Mouse (Mus musculus) T-helper 17 cell (primary cell): ENCODE measurements at regions not wholly inside any gene's neighbourhood (a gene's known extent, or its start where the extent isn't known, plus 50 kb on each side); places are given as distances from the start of the nearest gene placed in this dataset.
"Not testable (repeated sequence)": the region's sequence is repeated elsewhere in the genome, so short reads cannot be mapped to it uniquely, and the experiment has no call there.

Source experiments
- in situ Hi-C, 2 experiments: fragments of 300-600 bp; cut with MboI, MseI; formaldehyde crosslinking; loops; 1 replicate in 1 of 2; 2 replicates in 1 of 2; pipeline ENCODE4 v1.15.1; 2025; ENCODE audit warnings: high pct_unique_total_duplicates in 2 of 2

GRCm38 (mm10) chr4:4335216-4335615 lies 257.9 kb upstream of the Sdr16c6 start:
- in situ Hi-C loops: no loop called here

- in situ Hi-C loops: no loop called here
Observed at GRCm38 (mm10) chr4:4333472-4334123, 256.3 kb upstream of the Sdr16c6 start.

- in situ Hi-C loops: no loop called here
Observed at GRCm38 (mm10) chr4:4331105-4331504, 253.8 kb upstream of the Sdr16c6 start.

- in situ Hi-C loops: no loop called here
Observed at GRCm38 (mm10) chr4:4315651-4316411, 238.5 kb upstream of the Sdr16c6 start.

- in situ Hi-C loops: no loop called here
Observed at GRCm38 (mm10) chr4:4311496-4311895, 234.2 kb upstream of the Sdr16c6 start.

GRCm38 (mm10) chr4:4306922-4307321 lies 229.6 kb upstream of the Sdr16c6 start:
- in situ Hi-C loops: no loop called here

GRCm38 (mm10) chr4:4305740-4306249 lies 228.5 kb upstream of the Sdr16c6 start:
- in situ Hi-C loops: no loop called here

- in situ Hi-C loops: no loop called here
Observed at GRCm38 (mm10) chr4:4304666-4305065, 227.3 kb upstream of the Sdr16c6 start.

- in situ Hi-C loops: no loop called here
Observed at GRCm38 (mm10) chr4:4300189-4300879, 223.0 kb upstream of the Sdr16c6 start.

GRCm38 (mm10) chr4:4299631-4300030 lies 222.3 kb upstream of the Sdr16c6 start:
- in situ Hi-C loops: no loop called here

GRCm38 (mm10) chr4:4249601-4250000 lies 172.3 kb upstream of the Sdr16c6 start:
- in situ Hi-C loops: no loop called here

GRCm38 (mm10) chr4:4247669-4248068 lies 170.3 kb upstream of the Sdr16c6 start:
- in situ Hi-C loops: no loop called here

- in situ Hi-C loops: not testable (repeated sequence)
Observed at GRCm38 (mm10) chr4:4242306-4242980, 165.1 kb upstream of the Sdr16c6 start.

- in situ Hi-C loops: no loop called here
Observed at GRCm38 (mm10) chr4:4226209-4226608, 148.9 kb upstream of the Sdr16c6 start.

- in situ Hi-C loops: loop anchor here in 1 of 2 experiments (5.0 kb wide), 1 partner anchor 753 kb away; no protein-coding TSS in a partner anchor
Observed at GRCm38 (mm10) chr4:4219701-4220100, 142.4 kb upstream of the Sdr16c6 start.

GRCm38 (mm10) chr4:4211892-4212291 lies 134.6 kb upstream of the Sdr16c6 start:
- in situ Hi-C loops: no loop called here

GRCm38 (mm10) chr4:4205158-4205557 lies 127.8 kb upstream of the Sdr16c6 start:
- in situ Hi-C loops: no loop called here

GRCm38 (mm10) chr4:4199309-4199708 lies 122.0 kb upstream of the Sdr16c6 start:
- in situ Hi-C loops: no loop called here

GRCm38 (mm10) chr4:4195834-4196233 lies 118.5 kb upstream of the Sdr16c6 start:
- in situ Hi-C loops: no loop called here

GRCm38 (mm10) chr4:4195250-4195649 lies 117.9 kb upstream of the Sdr16c6 start:
- in situ Hi-C loops: no loop called here
